Mouse (Mus musculus) G1E-ER4 (cell line): ENCODE data around the gene Alg2. TPM values are rescaled to one million over a fixed set of nuclear protein-coding genes. Genes with fewer than 3 reads are reported as not detected.

Experiments used
- GATA1 ChIP-seq: IDR thresholded peaks from one replicate; pipeline ENCODE4 v1.8.0; 2012; ENCODE audit warnings: low read length, inconsistent platforms
- polyA plus RNA-seq: library from polyadenylated mRNA; stranded (reverse); fragments of >175 nt; gene quantifications from 2 replicates; pipeline ENCODE4 v1.2.3, GENCODE M21; 2012

Alg2 gene
- polyA plus RNA-seq = 6.5 and 12.4 TPM in 2 replicates

DNA sequence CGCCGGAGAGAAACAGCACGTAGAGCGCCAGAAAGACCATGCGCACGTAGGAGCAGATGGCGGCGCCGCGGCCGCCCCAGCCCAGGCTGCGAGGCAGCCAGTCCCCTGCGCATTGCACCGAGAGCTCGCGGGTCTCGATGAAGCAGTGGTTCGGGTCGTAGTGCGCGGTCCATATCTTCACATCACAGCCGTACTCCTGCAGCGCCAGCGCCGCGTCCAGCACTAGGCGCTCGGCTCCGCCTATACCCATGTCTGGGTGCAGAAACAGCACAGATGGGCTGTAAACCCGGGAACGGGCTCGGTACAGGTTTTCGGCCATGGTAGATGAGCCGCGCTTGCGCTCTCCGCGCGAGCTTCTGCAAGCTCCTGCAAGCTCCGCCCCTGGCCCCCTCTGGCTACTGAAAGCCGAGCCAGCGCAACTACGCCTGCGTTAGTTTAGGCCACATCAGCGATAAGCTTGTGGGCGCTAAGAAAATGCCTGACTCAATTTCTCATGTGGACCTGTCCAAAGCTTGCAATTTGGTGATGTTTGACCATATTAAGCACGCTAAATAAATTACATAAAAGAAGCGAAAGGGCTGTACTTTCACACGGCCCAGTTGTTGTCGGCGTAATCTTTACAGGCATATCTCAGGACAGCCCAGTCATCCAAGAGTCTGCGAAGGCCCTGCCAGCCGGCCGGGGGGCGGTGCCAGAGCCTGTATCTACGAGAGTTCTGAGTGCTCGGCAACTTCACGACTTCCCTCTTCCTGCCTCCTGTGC lies at the start of gene Alg2, which contains the start of gene Sec61b:
Gene Alg2 (minus strand): TSS at position 366 of the 762 bp plus-strand sequence.
Gene Sec61b (plus strand): TSS at position 691 of the 762 bp plus-strand sequence.
- no peak for TF ChIP-seq GATA1

DNA sequence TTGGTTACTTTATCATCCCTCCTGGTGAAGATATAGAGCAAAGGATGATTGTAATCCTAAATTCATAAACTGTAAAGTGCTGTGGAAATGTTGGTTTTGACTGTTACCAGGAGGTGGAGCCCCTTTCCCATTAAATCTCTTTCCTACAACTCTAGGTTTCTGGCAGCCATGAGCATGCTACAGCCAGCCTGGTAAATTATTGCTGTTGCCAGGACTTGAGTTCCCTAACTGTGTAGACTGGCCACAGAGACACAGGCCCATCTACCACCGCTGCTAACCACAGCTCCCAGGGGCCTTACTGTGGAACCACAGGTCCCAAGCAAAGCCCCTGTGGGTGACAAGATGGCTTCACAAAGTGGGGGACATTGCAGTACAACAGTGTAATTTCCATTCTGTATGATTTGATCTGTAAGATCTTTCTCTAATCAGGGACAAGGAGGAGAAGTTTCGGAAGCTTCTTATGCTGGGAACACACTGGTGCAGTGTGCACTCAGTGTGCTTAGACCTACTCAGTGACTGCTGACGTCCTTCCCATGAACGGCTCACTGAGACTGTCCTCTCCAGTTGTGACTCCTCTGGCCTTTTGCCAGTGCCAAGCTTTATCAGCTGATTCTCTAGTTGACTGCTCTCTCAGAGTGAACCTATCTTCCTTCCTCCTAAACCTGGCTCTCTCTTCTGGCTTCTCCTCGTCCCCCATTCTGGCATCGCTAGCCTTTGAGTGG lies 47.9 kb upstream of the Alg2 start:
- no peak for TF ChIP-seq GATA1

DNA sequence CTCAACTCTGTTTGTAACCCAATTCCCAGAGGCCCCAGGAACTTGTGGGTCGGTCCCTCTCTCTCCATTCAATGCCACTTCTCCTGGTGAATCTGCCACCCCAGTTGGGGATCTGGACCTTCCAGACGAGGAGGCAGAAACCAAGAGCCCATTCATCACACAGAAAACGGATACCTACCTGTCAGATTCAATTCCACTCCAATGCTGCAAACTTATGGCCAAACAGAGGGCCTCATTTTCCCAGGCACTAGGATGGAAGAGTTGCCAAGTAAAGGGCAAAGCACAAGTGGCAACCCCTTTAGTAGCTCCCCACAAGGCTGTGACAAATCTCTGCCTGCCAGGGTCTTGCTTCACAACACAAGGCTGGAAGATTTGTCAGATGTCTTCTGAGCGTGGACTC lies 45.9 kb upstream of the Alg2 start:
- no peak for TF ChIP-seq GATA1

DNA sequence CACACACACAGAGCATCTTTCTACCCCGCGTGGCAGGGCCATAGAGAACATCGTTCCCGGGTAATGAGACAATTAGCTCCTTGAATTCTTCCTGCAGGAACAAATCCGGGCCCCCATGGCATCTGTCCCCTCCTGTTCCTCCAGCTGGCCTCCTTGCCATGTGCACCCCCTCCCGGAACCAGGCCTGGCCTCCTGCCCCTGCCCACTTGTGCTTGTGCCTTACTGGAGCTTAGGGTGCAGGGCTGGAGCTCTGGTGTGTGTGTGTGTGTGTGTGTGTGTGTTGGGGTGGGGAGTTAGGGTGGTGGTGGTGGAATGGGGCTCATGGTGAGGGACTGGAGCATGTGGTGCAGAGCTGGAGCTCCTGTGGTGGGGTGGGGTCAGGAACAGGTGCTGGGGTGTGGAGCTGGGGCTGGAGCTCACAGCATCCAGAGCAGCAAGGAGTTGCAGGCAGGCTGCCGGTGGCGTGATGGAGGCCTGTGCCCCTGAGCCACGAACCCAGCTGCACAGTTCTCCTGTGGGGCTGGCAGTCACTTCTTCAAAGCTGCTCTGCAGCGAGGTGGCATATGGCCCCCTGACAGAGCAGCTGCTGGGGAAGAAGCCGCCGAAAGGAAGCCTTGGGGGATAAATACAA lies 44.5 kb upstream of the Alg2 start:
- TF ChIP-seq GATA1 = no peak

DNA sequence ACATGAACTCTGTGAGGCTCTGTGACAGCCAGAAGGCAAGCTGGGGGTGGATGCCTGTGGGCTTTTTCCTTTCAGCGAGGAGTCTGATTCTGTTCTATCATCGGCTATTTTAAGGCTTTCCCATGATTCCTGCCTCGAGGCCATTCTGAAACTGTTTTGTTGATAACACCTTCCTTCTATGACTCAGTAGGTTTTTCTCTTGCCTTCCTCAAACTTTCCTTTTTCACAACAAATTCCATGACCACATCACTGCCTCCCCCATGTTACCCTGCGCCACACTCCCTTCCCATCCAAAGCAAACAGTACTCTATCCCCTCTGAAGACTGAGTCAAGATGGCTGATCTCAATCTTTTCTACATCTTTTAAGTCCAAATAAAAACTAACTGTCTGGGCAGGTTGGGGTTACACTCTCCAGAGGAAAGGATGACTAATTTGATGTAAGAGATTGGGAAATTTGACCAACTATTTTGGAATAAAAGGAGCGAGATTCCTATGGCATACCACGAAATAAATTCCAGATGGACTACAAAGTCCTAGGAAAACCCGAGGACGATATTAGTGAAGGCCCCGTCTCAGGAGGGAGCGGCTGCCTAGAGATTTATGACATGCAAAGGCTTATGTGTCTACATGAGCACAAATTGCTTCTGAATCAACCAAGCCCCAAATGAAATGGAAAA lies 30.8 kb upstream of the Alg2 start:
- no peak for TF ChIP-seq GATA1

DNA sequence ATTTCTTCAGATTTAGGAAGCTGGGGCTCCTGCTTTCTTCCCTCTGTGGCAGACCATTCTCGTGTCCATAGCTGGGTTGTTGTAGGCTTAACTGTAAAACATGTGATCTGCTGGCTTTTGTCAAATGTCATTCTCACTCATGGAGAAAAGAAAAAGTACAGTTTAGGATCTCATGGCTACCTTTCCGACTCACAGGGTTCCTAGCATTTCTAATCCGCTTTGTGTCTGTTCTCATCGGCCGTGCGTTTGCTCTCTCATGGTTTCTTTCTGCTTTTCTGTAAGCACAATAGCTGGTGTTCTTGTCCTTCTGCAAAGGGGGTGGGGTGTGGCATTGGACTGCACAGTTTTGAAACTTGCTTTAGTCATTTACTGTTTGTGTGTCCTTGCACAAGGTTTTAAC lies 28.9 kb upstream of the Alg2 start:
- no peak for TF ChIP-seq GATA1

DNA sequence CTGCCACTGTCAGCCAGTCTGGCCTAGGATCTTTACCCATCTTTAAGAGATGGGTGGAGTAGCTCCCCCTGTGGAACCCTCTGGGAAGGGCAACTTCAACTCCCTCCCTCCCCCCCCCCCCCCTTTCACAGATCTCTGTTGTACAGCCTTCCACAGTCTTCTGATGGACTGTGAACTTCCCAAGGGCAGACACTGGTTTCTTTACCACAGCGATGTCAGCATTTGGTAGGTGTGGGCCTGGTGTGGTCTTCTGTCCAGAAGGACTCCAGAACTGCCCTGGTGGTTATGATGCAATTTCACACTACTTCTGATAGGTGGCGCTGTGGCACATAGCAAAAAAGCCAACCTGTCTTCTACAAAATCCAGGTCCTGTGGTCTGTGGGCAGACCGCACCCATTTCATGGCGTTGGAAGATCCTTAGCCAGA lies 28.4 kb upstream of the Alg2 start:
- no peak for TF ChIP-seq GATA1

DNA sequence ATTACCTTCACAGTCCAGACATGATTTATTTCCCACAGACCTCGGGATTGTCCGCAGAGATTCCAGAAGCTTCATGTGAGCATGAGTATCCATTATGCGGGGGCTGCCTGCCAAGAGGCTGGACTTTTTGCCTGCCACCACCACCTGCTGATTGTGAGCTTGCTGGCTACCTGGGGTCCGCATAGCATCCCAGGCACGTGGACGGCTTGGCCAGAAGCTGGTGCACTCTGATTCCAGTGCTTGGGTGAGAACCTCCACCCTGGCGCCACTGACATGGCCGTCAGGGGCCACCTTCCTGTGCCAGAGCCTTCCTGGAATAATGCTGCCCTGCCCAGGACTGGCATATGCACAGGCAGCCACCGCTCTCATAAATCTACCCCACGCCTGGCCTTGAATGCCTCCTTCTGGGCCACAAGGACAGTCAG lies 25.0 kb upstream of the Alg2 start:
- TF ChIP-seq GATA1 = no peak

DNA sequence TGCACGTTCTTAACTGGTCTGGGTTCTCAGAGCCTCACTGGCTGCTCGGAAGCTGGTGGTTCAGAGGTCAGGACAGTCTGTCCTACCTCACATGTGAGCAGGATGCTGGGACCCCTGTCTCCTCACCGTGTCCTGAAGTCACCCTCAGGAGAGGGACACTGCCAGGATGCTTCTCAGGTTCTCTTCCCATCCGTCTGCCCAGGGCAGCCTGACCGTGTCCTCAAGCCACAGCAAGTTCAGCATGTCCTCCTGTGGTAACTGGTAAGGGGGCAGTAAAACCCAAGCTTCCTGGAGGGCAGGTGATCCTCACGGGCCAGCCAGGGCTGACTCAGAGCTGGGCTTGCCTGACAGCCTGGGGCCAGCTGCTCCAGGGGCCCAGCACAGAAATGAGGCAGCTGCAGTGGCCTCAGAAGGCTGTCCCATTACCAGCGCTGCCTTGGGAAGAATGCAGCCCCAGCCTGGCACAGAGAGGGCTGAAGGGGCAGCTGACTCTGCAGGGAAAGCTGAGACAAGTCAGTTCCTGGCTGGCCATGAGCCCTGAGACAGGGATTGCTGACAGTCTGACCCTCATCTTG lies 23.8 kb upstream of the Alg2 start:
- no peak for TF ChIP-seq GATA1

DNA sequence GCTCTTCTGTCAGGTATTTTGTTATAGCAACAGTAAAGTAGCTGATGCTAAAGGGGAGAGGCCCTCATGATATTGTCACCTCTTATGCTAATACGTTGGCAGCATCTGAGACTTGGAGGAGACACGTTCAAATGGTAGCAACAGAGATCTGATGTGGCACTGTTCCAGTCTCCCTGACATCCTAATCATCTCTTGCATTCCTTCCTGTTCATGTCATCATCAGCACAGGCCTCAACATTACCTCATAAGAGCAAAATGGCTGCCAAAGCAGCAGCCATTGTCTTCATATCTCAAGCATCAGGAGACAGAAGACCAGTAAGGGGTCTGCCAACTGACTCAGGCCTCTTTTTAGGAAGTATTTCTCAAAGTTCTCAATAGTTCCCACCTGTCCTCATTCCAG lies 20.6 kb upstream of the Alg2 start:
- no peak for TF ChIP-seq GATA1

DNA sequence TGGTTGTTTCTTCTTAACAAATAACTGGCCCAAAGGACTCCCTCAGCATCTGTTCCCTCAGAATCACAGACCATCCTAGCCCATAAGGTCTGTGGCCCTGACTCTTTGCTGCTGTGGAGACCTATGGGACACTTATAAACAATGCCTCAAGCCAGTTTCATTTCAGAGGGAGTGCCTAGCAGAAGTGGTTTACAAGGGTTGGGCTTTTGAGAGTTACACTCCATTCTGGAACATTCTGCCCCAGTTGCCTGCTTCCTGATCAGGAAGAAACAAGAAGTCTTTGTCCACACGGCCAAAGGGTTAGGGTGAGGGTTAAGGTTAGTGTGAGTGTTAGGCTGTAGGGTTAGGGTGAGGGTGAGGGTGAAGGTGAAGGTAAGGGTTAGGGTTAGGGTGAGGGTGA lies 20.0 kb upstream of the Alg2 start:
- no peak for TF ChIP-seq GATA1

DNA sequence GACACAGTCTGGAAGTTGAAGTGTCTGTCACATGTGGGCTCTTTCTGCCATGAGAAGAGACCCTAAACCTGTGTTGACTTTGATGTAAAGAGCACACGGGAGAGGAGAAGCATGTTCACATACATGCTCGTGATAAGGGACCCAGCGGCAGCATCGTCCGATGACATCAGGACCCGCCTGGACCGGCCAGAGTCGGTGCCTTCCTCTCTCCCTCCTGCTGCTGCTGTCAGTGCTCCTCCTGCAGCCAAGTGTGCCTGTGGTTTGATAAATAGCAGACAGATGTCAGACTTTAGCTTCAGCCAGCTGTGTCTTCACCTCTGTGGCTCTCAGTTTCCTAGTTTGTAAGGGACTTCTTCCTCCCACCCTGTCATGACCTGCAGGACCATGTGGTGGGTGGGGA lies 19.3 kb upstream of the Alg2 start:
- no peak for TF ChIP-seq GATA1

DNA sequence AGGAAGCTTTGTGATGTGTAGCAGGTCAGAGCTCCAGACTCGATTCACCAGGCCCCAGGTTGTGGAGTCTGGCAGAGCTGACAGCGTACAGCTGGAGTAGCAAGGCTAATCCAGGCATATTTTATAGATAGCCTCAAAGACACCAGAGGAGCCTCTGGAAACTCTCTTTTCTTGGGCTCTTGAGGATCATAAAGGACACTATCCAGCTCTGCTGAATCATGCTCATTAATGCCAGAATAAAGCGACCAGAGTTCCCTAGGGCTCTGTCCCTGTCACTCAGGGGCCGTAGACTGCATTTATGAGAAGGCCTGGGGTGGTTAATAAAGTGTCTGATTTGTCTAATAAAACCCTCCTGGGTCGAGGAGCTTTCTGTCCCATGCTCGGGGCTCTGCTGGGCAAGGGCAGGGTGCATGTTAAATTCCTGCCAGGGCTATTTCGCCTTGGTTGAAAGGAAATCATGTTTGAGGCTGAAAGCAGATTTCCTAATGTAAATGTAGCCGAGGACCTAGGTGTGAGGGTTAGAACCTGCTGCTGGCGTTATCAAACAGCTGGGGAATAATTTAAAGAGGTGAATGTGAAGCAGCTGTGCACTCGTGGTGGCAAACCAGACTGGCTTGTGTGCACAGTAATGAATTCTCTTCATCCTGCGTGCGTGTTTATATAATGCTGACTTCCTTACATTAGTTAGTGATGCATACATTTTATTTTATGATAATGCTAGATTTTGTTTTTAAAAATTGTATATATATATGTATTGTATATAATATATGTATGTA lies 18.4 kb upstream of the Alg2 start:
- TF ChIP-seq GATA1 = no peak

DNA sequence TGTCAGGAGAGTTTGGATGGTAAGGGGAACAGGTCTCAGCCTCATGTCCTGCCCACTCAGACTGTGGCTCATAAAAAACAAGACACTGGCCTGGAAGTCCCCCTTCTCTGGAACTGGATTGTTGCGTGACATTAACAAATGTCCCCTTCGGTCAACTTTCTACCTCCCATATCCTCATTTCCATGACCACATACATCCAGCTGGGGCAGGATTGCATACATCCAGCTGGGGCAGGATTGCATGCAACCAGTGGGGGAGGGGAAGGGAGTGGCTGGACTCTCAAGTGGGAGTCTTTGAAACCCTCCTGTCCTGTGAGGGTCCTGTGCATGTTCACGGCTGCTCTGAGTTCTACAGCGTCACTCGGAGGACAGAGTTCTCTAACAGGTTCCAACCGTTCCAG lies 17.1 kb upstream of the Alg2 start:
- no peak for TF ChIP-seq GATA1

DNA sequence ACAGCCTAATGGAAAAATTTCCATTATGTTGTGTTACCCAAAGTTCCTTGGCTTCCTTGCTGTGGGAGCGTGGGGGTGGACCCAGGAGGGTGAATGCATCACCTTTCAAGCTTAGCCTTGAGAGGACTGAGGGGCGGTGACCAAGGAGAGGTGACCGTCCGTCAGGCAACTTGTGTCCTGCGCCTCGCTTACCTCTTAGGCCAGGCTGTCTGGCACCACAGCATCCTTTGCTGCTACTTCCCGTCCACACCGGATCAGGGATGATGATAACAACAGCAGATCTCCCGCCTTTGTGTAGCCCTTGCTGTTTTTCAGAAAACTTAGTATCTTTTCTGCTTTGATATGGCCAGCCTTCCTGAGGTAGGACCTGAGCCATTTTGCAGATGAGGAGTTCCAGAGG lies 6.4 kb upstream of the Alg2 start:
- no peak for TF ChIP-seq GATA1

DNA sequence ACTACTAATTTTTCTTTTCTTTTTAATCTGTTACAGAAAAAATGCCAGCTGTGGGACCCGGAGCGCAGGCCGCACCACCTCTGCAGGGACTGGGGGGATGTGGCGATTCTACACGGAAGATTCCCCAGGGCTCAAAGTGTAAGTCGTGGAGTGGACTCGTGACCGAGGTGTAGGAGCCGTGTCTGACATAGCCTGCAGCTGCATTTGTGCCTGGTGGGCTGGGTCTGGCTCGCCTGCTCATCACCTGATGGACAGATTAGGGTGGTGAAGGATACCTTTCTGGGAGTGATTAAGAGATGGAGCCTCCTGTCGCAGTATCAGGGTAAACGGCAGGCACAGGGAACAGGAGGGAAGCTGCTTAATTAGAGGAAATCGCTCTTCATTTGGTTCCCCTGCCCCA lies 6.0 kb upstream of the Alg2 start:
- TF ChIP-seq GATA1 = no peak
